Mouse (Mus musculus) urinary bladder, adult 18-20 months (tissue): ENCODE data around the gene Zcchc7.
"Not testable (repeated sequence)": the region's sequence is repeated elsewhere in the genome, so short reads cannot be mapped to it uniquely, and the experiment has no call there.

Experiments used
- DNase-seq, 2 experiments: peaks; one replicate each; pipeline ENCODE4 v3.0.0; 2022; ENCODE audit warnings: low spot score in 2 of 2, mixed read lengths in 2 of 2

Zcchc7 gene

GRCm38 (mm10) chr4:44910857-44911256 is 155.2 kb downstream of the Zcchc7 start:
- no peak for DNase-seq

GRCm38 (mm10) chr4:44917312-44917848 is 161.7 kb downstream of the Zcchc7 start:
- DNase-seq: no peak

GRCm38 (mm10) chr4:44917907-44918306 is 162.2 kb downstream of the Zcchc7 start:
- no peak for DNase-seq

DNA sequence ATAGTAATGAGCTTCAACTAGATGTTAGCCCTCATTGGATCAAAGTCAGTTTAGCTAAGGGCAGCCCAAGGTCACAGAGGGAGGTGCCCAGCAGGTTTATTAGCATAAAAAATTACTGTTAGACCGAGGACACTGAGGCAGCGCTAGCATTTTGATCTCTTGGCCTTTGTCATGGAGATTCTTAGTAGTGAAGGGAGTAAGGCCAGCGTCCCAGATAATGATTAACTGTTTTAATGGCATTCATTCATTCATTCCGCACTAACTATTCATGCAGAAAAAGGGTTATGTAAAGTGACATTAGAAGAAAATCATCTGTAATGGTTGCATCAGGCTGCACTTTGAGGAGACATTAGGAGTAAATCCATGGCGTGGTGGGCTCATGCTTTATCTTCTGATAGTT is 165.2 kb downstream of the Zcchc7 start:
- no peak for DNase-seq

DNA sequence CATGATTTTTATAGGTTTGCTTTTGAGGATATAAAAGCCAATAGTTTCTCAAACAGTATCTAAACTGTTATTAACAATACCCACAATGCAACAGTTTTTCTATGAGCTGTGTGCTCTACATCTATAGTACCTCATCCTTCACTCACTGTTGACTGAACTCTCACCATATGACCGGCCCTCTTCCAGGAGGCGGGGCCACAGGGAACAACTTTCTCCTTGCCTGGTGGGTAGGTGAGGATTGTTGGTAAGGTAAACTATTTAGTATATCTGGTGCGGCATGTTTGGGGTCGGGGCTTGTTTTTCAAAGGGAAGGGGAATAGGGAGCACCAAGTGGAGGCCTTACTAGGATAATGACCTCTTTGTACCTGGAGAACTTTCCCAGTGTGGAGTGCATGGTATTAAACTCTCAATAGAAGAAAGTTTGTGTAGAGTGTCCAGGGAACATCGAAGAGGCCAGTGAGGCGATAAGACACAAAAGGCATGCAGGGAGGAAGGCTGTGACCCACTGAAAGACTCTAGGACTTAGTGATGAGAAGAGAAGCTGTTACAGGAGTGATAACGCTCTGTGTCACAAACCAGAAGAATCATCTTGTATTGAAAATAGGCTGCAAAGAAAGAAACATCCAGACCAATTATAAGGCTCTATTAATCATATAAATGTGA is 166.9 kb downstream of the Zcchc7 start:
- no peak for DNase-seq

GRCm38 (mm10) chr4:44923129-44923481 is 167.4 kb downstream of the Zcchc7 start:
- no peak for DNase-seq

DNA sequence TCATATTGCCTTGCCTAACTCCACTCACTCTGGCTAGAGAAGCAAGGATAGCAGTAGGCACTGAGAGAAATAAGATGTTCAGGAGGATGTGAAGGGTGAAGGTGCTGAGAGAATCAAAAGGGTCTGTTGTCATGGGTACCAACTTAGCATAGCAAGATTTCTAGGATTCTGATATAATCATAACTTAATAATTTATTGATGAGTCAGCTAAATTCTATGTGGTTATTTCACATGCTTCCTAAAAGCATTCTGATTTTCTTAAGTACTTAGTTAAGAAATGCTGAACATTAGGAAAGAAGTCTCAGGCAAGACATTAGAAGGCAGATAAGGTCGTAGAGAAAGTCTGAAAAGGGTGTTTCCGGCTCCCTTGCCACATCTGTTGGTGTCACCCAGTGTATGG is 172.3 kb downstream of the Zcchc7 start:
- no peak for DNase-seq

DNA sequence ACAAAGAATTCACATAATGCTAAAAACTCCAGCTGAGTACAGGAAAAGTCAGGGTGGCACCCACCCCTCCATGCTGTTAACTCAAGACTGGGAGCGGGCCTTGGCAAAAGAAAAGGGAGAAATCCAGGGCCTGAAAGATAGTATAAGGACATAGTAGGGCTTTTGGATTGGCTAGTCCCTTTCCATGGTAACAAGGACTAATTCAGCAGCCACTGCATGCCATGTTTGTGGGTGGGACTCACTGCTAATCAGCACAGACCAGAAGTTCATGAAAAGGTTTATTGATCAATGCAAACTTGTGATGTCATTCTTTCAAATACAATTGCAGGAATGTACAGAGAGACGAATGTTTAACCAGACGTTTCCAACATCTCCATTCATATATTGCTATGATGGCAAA is 173.1 kb downstream of the Zcchc7 start:
- no peak for DNase-seq

- DNase-seq: no peak
Observed at GRCm38 (mm10) chr4:44930406-44930805, 174.7 kb downstream of the Zcchc7 start.

DNA sequence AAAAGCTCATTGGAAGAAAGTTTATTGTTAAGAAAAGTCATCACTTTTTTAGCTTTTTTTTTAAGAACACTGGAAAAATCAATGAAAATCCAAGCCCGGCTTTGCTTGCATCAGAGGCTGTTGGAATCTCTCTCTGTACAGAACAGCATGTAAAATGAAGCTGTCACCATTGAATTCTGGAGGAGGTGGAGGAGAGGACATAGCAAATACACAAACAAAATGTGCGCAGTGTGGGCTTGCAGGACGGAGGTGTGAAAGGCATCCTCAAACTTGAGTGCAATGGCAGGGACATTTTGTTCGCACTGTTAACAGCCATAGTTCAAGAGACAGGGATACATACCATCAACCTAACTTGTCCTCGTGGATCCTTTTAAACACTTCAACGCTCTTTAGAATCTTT is 176.1 kb downstream of the Zcchc7 start:
- no peak for DNase-seq

DNA sequence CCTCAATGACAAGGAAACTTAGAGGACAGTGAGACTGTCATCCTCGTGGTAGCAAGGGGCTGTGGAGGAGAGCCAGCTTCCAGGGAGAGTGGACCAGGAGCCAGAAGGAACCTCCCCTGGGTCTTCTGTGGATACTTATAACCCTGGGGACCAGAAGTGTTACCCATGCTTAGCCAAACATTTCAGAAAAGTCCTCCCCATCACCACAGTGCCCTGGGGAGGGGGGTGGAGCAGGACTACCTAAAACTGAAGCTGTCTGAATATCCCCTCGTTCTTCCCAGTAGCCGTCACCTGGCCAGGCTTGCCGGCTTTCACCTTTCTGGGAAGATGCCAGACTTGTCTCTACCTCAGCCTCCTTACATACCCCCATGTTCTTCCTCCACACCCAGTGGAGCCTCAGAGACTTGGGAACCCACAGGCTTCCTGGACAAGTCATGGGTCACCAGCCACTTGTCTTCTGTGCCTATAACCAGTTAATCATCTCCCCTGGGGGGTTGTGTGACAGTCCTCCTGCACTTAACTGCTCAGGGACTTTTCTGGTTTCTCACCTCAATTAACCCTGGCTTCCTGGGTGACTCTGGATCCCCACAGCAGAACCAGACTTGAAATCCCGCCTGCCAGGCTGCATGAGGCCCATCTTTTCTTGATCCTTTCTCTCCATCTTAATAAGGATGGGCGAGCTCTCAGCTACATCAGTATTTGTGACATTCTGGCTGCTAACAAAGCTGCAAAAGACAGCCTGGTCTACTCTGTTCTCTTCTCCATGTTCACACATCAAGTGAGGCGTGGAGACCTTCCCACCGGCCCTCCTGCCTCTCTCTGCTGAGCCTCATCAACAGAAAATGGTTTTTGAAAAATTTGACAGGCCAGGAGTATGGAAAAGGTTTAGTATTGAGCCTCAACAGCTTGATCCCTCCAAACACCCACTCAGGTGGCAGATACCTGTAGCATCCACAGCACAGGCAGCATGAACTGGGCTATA is 183.0 kb downstream of the Zcchc7 start:
- DNase-seq: no peak

- no peak for DNase-seq
Observed at GRCm38 (mm10) chr4:44939576-44940249, 184.0 kb downstream of the Zcchc7 start.

DNA sequence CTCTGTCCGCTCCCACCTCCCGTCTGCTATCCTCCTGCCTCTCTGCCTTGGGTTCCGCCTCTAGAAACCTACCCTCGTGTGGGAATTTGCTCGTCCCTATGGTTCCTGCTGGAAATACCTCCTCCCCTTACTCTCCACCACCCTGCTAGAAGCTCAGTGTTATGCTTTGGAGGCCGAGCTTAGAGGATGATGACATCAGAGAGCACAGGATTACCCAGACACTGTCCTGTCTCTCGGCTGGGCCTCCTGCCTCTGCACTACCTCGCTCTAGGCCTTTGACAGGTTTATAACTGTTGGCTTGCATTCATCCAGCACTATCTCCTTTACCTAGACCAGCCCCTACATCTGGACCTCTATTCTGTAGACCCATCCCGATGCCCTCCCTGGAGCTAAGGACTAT is 184.6 kb downstream of the Zcchc7 start:
- no peak for DNase-seq

DNA sequence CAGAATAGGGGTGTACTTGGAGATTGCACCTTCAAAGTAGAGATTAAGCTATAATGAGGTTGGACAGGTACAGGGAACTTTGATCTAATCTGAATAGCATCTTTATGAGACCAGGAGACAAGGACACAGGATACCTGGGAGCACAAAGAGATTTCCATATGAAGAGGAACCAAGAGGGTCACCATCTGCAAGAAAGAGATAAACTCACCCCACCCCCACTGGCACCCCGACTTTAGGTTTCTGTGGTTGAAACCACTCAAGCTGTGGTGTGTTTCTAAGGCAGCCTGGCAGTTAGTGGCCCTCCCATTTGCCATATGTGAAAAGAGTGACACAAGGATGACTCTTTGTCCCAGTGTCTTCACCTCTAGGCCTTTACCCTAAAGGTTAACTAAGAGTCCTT is 186.6 kb downstream of the Zcchc7 start:
- DNase-seq: no peak

DNA sequence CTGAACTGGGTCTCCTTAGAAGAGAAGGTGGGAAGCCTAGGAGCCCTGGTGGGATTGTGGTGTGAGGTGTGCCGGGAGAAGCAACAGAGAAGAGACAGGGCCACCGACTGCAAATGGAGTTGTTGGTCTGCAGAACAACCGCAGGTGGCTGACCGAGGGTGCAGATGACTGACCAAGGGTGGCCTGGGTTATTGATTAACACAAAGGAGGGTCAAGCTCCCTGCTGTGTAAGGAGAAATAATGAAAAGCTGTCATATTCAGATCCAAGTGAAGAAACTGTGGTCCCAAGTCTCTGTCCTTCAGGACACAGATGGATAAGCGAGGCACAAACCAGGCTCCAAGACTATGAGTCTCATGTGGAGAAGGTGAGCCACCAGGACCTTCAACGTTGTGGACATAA is 187.8 kb downstream of the Zcchc7 start:
- no peak for DNase-seq

DNA sequence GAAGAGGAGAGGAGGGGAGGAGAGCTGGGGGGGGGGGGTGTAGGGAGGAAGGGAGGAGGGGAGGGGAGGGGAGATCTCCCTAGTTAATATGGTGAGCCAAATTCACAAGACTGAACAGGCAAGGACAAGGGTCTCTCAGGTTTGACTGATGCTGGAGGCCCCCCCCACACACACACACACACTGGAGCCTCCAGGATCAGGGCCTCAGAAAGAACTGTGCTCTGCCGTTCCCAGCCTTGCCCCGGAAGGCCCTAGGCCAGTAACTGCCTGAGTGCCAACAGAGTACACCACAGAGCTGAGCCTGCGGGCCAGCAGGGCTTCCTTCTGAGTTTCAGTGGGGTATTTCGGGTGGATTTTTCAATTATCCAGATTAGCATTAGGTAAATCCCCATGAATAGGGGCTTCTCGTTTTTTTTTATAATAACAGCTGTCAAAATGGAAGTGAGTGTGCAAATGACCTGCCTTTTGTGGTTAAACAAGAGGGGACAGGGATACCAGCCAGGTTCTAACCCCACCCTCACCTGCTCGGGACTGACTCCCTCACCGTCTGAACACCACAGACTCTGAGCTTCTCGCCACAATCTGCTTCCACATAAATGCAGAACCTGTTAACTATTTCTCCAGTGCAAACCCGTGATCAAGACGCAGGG is 188.9 kb downstream of the Zcchc7 start:
- no peak for DNase-seq

GRCm38 (mm10) chr4:44946126-44946525 is 190.4 kb downstream of the Zcchc7 start:
- DNase-seq: not testable (repeated sequence)

GRCm38 (mm10) chr4:44947464-44947863 is 191.8 kb downstream of the Zcchc7 start:
- no peak for DNase-seq

- DNase-seq: no peak
Observed at GRCm38 (mm10) chr4:44948314-44948713, 192.6 kb downstream of the Zcchc7 start.

- no peak for DNase-seq
Observed at GRCm38 (mm10) chr4:44953041-44953440, 197.4 kb downstream of the Zcchc7 start.

DNA sequence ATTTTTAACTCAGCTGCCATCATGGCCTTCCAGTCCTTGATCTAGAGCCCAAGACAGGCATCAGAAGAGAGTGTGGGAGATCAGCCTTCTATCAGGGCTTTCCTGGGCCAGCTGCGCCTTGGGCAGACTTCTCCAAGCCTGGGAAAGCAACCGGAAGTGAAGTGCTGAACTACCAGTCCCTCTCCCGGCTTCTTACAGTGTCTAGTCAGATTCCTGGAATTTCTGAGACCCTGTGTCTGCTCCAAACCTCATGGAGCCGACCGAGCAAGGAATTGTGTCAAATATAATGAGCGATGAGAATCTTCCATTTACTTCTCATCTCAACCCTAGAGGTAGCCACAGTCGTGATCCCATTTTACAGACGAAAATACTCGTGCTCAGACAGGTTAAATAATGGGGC is 203.1 kb downstream of the Zcchc7 start:
- no peak for DNase-seq

- DNase-seq: no peak
Observed at GRCm38 (mm10) chr4:44959220-44959619, 203.5 kb downstream of the Zcchc7 start.
